Comparison of ENCODE assay signal across 9 mouse cellular contexts in the genomic region with DNA sequence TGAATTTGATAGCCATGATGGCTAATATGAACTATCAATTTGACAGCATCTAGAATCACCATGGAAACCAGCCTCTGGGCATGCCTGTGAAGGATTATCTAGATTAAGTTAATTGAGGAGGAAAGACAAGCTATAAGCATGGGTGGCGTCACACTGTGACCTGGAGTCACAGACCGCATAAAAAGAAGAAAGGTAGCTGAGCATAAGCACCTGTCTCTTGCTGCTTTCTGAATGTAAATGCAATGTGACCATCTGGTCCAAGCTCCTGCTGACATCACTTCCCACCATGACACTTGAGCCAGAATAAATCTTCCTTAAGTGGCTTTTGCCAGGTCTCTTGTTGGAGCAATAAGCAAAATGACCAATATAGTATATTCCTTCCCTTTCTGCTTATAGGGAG.
"Had no signal": no experiment of that assay in that cellular context is flagged by ENCODE, and none has a peak within 500 bp of the region (broad histone marks: within the 10 kb centered on the region; RNA-seq: fewer than 3 reads in every experiment).

No protein-coding gene starts in this region.

- DNase-seq: kidney, postnatal 10 days; kidney, postnatal 4 days; lung, adult 2 months; lung, postnatal 36 days; right cerebral cortex, postnatal 4 days; spleen, adult 18-20 months; thymus, adult 2 months; thymus, postnatal 25 days had no signal

- ATAC-seq: lung, postnatal 0 days had no signal
